Mouse (Mus musculus): ENCODE data around the gene Sox4. TPM values are rescaled to one million over a fixed set of nuclear protein-coding genes. Genes with fewer than 3 reads are reported as not detected.

The Sox4 gene
- polyA plus RNA-seq, 1 experiment from 2014 or later = 3.6 TPM

DNA sequence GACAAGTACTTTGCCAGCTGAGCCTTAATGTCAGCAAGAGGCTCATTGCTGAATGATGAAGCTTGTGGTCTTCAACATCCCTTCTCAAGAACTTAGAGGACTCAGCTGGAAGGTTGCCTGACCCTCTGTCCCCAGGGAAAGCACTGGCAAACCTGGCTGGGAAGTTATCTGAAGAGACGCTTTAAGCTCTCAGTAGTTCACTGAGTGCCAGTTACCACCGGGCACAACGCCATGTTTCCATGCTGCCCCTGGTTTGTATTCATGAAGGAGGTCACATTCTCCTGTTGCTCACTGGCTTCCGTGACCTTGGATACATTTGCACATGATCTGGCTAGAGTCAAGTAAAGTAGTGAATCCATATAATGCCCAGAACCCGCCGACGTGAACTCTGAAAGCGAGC lies 20.1 kb downstream of the Sox4 start:
- Histone ChIP-seq H3K4me1 (ENCODE audit: insufficient read depth) (peaks cover 6% of the 10 kb centered on the region; the same call in 1 of the 2 replicates), H3K4me3 (ENCODE audit: low read depth, low read length) (no peak overlapping the region), H3K27me3 (ENCODE audit: insufficient read depth, low read length) (no peaks in the 10 kb centered on the region), H3K9ac (replicated peaks) (no peak overlapping the region), H3K36me3 (replicated peaks; ENCODE audit: insufficient read depth, low read length) (no peaks in the 10 kb centered on the region), H3K4me2 (ENCODE audit: low read depth, low read length) (no peak overlapping the region), H3K9me3 (ENCODE audit: low read length) (no peaks in the 10 kb centered on the region), H3K27ac (ENCODE audit: low read depth) (no peak overlapping the region)
- DNase-seq (no peak), ATAC-seq (no peak)
- TF ChIP-seq EP300 (IDR thresholded peaks at IDR 0.05; ENCODE audit: low read depth) (no peak), CTCF (IDR thresholded peaks at IDR 0.05; ENCODE audit: low read depth) (no peak)
- 75% methylated on average over 8 of the region's 8 CpGs for WGBS (ENCODE audit: insufficient replicate concordance)

- no peak overlapping the region for H3K4me3 ChIP-seq (ENCODE audit: low read depth, low read length)
- WGBS (ENCODE audit: insufficient replicate concordance) = 69% methylated on average over 3 of the region's 3 CpGs
- H3K9ac ChIP-seq (replicated peaks) = no peak overlapping the region
- H3K4me2 ChIP-seq (ENCODE audit: low read depth, low read length) = no peak overlapping the region
- no peak for TF ChIP-seq EP300 (IDR thresholded peaks at IDR 0.05; ENCODE audit: low read depth)
- no peak for TF ChIP-seq CTCF (IDR thresholded peaks at IDR 0.05; ENCODE audit: low read depth)
- ATAC-seq = no peak
- no peaks in the 10 kb centered on the region for H3K27me3 ChIP-seq (ENCODE audit: insufficient read depth, low read length)
- H3K4me1 ChIP-seq (ENCODE audit: insufficient read depth) = peaks cover 6% of the 10 kb centered on the region; the same call in 1 of the 2 replicates
- no peaks in the 10 kb centered on the region for H3K36me3 ChIP-seq (replicated peaks; ENCODE audit: insufficient read depth, low read length)
- H3K9me3 ChIP-seq (ENCODE audit: low read length) = no peaks in the 10 kb centered on the region
- DNase-seq = no peak
- no peak overlapping the region for H3K27ac ChIP-seq (ENCODE audit: low read depth)
Observed at GRCm38 (mm10) chr13:28931776-28932175, 21.7 kb downstream of the Sox4 start.

DNA sequence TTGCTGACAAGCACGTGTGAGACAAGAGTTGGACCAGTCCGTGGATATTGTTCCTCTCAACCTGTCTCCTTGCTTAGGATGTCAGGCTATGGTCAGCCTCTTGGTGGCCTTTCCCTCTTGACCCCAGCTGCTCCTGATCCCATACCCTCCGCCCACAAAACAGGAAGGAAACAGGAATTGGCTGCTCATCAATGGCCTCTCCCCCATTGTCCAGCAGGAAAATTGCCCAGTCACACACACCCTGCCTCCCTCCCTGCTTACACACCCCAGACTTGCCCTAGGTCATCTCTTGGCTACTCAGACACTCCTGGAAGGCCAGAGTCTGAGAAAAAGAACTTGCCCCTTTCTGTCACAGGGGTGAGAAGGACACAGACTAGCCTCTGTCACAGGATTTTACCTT lies 22.2 kb downstream of the Sox4 start:
- Histone ChIP-seq H3K4me3 (ENCODE audit: low read depth, low read length) (no peak overlapping the region), H3K9ac (replicated peaks) (no peak overlapping the region), H3K4me2 (ENCODE audit: low read depth, low read length) (no peak overlapping the region), H3K9me3 (ENCODE audit: low read length) (no peaks in the 10 kb centered on the region), H3K27ac (ENCODE audit: low read depth) (no peak overlapping the region), H3K4me1 (ENCODE audit: insufficient read depth) (peaks cover 6% of the 10 kb centered on the region; the same call in 1 of the 2 replicates), H3K36me3 (replicated peaks; ENCODE audit: insufficient read depth, low read length) (no peaks in the 10 kb centered on the region), H3K27me3 (ENCODE audit: insufficient read depth, low read length) (no peaks in the 10 kb centered on the region)
- no peak for TF ChIP-seq CTCF (IDR thresholded peaks at IDR 0.05; ENCODE audit: low read depth)
- no peak for TF ChIP-seq EP300 (IDR thresholded peaks at IDR 0.05; ENCODE audit: low read depth)
- DNase-seq (no peak), ATAC-seq (0 out of 2 replicates have a peak, but pooled peaks have one; percentile 36)
- WGBS (ENCODE audit: insufficient replicate concordance) = 85% methylated on average over 3 of the region's 3 CpGs

DNA sequence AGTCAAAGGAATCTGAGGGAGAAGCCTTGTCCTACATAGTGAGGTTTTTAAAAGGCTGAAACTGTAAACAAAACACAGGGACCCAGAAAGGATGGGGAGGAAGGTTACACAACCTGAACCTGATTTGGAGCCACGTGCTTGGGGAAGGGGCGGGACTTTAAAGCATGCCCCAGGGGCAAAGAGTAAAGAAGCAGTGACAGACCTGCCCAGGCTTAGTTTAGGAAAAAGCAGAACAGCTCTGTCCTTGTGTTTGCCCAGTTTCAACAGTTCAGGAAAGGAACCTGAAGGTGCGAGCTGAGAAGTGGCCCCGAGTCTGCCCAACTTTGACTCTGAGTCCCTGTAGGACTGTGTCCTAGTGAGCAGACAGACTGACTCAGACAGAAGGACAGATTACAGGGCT lies 23.1 kb downstream of the Sox4 start:
- no peak overlapping the region for H3K4me3 ChIP-seq (ENCODE audit: low read depth, low read length)
- H3K4me1 ChIP-seq (ENCODE audit: insufficient read depth) = peaks cover 6% of the 10 kb centered on the region; the same call in 1 of the 2 replicates
- no peak overlapping the region for H3K4me2 ChIP-seq (ENCODE audit: low read depth, low read length)
- no peaks in the 10 kb centered on the region for H3K27me3 ChIP-seq (ENCODE audit: insufficient read depth, low read length)
- WGBS (ENCODE audit: insufficient replicate concordance) = 40% methylated on average over 4 of the region's 4 CpGs
- H3K9me3 ChIP-seq (ENCODE audit: low read length) = no peaks in the 10 kb centered on the region
- no peak overlapping the region for H3K27ac ChIP-seq (ENCODE audit: low read depth)
- no peak overlapping the region for H3K9ac ChIP-seq (replicated peaks)
- no peak for TF ChIP-seq CTCF (IDR thresholded peaks at IDR 0.05; ENCODE audit: low read depth)
- TF ChIP-seq EP300 (IDR thresholded peaks at IDR 0.05; ENCODE audit: low read depth) = no peak
- peak; percentile 28 for DNase-seq
- no peaks in the 10 kb centered on the region for H3K36me3 ChIP-seq (replicated peaks; ENCODE audit: insufficient read depth, low read length)
- ATAC-seq = peak; percentile 58

DNA sequence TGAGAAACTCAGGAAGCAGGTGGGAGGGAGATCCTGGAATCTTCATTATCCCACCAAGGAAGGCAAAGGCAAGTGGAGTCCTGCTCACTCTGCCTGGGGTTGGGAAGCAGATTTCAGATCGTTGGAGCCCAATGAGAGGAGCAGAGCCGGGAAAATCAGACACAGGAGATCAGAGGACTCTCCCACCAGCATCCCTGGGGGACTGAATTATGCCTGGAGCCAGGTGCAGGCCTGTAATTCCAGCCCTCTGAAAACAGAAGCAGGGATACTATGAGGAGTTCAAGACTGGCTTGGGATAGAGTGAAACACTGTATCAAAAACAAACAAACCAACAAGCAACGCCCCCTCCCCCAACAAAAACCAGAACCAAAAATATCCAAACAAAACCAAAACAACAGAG lies 23.6 kb downstream of the Sox4 start:
- no peaks in the 10 kb centered on the region for H3K36me3 ChIP-seq (replicated peaks; ENCODE audit: insufficient read depth, low read length)
- H3K27ac ChIP-seq (ENCODE audit: low read depth) = no peak overlapping the region
- TF ChIP-seq EP300 (IDR thresholded peaks at IDR 0.05; ENCODE audit: low read depth) = no peak
- TF ChIP-seq CTCF (IDR thresholded peaks at IDR 0.05; ENCODE audit: low read depth) = no peak
- H3K27me3 ChIP-seq (ENCODE audit: insufficient read depth, low read length) = no peaks in the 10 kb centered on the region
- H3K9me3 ChIP-seq (ENCODE audit: low read length) = no peaks in the 10 kb centered on the region
- ATAC-seq (no peak), DNase-seq (no peak)
- H3K4me2 ChIP-seq (ENCODE audit: low read depth, low read length) = no peak overlapping the region
- peaks cover 6% of the 10 kb centered on the region; the same call in 1 of the 2 replicates for H3K4me1 ChIP-seq (ENCODE audit: insufficient read depth)
- 54% methylated on average over 3 of the region's 3 CpGs for WGBS (ENCODE audit: insufficient replicate concordance)
- H3K9ac ChIP-seq (replicated peaks) = no peak overlapping the region
- no peak overlapping the region for H3K4me3 ChIP-seq (ENCODE audit: low read depth, low read length)

DNA sequence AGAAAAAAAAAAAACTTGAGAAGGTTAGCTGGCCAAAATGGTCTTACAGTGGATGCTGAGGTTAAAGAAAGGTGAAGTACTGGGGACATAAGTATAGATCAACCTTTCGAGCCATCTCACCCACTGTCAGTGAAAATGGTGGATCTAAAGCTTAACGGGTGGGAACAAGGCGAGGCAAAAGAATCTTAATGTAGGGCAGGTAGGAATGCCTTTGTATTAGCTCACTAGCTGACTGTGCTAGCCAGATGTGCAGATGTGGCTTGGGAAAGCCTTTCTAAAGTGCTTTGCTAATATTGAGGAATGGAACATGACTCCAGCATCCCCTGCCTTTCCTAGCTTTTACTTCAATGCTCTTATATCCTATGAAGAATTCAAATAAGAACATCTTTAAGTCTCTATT lies 30.4 kb downstream of the Sox4 start:
- WGBS (ENCODE audit: insufficient replicate concordance) = 89% methylated on average over 3 of the region's 3 CpGs
- no peaks in the 10 kb centered on the region for H3K36me3 ChIP-seq (replicated peaks; ENCODE audit: insufficient read depth, low read length)
- H3K27ac ChIP-seq (ENCODE audit: low read depth) = no peak overlapping the region
- H3K9me3 ChIP-seq (ENCODE audit: low read length) = no peaks in the 10 kb centered on the region
- no peak for TF ChIP-seq EP300 (IDR thresholded peaks at IDR 0.05; ENCODE audit: low read depth)
- no peak for TF ChIP-seq CTCF (IDR thresholded peaks at IDR 0.05; ENCODE audit: low read depth)
- no peak overlapping the region for H3K4me3 ChIP-seq (ENCODE audit: low read depth, low read length)
- H3K4me2 ChIP-seq (ENCODE audit: low read depth, low read length) = no peak overlapping the region
- no peaks in the 10 kb centered on the region for H3K4me1 ChIP-seq (ENCODE audit: insufficient read depth)
- no peak overlapping the region for H3K9ac ChIP-seq (replicated peaks)
- no peak for ATAC-seq
- no peak for DNase-seq
- no peaks in the 10 kb centered on the region for H3K27me3 ChIP-seq (ENCODE audit: insufficient read depth, low read length)

All from liver, postnatal 0 days (tissue).